Mouse (Mus musculus): ENCODE data around the gene Amph. TPM values are rescaled to one million over a fixed set of nuclear protein-coding genes. Genes with fewer than 3 reads are reported as not detected.
"Not testable (repeated sequence)": the region's sequence is repeated elsewhere in the genome, so short reads cannot be mapped to it uniquely, and the experiment has no call there.

The Amph gene
- polyA plus RNA-seq, 1 experiment from 2014 or later, result 0.50 TPM

DNA sequence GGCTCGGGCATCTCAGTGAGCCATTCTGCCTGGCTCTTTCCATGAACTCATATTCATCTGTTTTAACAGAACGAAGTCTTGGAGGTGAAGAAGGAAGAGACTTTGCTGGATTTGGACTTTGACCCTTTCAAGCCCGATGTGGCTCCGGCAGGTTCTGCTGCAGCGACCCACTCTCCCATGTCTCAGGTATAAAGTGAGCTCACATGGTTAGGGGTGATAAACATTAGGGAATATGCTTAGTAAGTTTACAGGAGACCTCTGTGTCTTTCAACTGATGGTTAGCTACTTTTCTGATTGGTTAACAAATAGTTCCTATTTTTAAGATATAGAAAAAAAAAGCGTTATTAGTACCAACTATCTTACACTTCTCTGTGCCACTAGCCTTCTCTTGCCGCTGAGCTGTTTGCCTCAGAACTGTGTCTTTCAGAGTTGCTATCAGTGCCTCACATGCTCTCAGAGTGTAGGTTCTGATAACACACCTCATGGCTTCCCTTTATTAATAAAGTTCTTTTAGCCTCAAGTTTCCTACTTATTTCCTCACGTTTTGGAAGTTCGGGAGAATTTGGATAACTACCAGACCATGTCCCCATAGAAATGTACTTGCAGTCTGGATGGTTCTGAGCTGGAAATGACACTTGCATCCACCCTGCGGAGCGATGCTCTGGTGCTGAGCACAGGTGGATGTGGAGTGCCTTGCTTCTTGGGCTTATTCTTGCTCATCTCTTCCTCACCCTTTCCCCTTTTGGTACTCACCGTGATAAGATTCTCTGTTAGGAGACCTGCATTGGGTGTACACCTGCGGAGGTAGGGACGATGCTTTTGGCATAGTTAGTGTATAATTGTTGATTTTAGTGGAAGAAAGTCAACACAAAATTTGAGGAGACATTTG is 165.3 kb downstream of the Amph start:
- H3K36me3 ChIP-seq (ENCODE audit: control insufficient read depth, insufficient read depth), result no peaks in the 10 kb centered on the region
- H3K4me3 ChIP-seq (ENCODE audit: low read length), result no peak overlapping the region
- no peaks in the 10 kb centered on the region for H3K27me3 ChIP-seq (ENCODE audit: control insufficient read depth, insufficient read depth, low read length)
- no peak overlapping the region for H3K4me2 ChIP-seq (ENCODE audit: low read depth, low read length)
- H3K4me1 ChIP-seq (ENCODE audit: control insufficient read depth, insufficient read depth, low read length), result no peaks in the 10 kb centered on the region
- 85% methylated on average over 14 of the region's 14 CpGs for WGBS
- ATAC-seq (replicated peaks; ENCODE audit: extremely low read depth, insufficient read depth, low FRiP score), result no peak
- no peak overlapping the region for H3K9ac ChIP-seq (ENCODE audit: low read length)
- no peaks in the 10 kb centered on the region for H3K9me3 ChIP-seq (replicated peaks; ENCODE audit: control insufficient read depth, low read length)
- no peak overlapping the region for H3K27ac ChIP-seq (ENCODE audit: low read length)

DNA sequence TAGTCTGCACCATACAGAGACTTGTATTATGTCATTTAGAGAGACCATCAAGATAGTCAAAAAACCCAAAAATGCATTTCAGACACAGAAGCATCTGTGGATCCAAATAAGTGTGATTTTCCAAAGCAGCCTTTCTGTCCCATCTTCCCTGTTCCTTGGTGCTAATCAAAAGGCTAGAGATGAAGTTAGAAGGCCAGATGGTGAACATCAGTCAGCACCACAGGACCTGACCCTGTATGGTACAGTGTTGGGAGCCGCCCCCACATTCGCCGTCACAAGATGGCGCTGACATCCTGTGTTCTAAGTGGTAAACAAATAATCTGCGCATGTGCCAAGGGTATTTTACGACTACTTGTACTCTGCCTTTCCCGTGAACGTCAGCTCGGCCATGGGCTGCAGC is 166.8 kb downstream of the Amph start:
- ATAC-seq (replicated peaks; ENCODE audit: extremely low read depth, insufficient read depth, low FRiP score); H3K9me3 ChIP-seq (replicated peaks; ENCODE audit: control insufficient read depth, low read length); H3K27me3 ChIP-seq (ENCODE audit: control insufficient read depth, insufficient read depth, low read length); H3K4me1 ChIP-seq (ENCODE audit: control insufficient read depth, insufficient read depth, low read length); H3K36me3 ChIP-seq (ENCODE audit: control insufficient read depth, insufficient read depth); H3K27ac ChIP-seq (ENCODE audit: low read length); H3K4me2 ChIP-seq (ENCODE audit: low read depth, low read length); H3K9ac ChIP-seq (ENCODE audit: low read length); H3K4me3 ChIP-seq (ENCODE audit: low read length): not testable (repeated sequence)
- WGBS, result 85% methylated on average over 4 of the region's 9 CpGs

DNA sequence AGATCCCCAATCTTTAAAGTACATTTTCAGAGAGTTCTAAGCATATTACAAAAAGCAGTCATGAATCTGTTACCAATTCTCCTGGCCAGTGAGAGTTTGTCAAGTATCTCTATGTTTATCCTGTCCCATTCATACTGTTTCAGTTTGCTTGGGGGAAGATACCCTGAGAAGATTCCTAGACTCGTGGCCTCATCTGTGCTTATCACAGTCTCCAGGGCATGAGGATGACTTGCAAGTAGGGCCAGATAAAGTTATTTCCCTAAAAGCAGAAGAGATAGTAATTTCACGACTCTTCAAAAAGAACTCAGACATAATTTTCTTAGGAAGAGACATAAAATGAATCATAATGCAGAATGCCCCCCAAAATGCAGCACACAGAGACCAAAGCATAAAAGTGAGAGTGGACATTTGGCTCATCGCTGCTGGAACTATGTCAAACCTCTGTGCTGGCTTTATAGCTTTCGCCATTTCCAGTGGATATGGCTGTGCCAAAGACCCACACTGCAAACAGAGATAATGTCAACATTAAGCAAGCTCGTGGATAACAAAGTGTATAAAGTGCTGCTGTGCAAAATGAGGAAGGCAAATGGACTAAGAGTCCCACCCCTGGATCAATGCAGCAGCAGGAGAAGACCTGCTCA is 179.0 kb downstream of the Amph start:
- Histone ChIP-seq H3K9ac (ENCODE audit: low read length) (no peak overlapping the region), H3K4me2 (ENCODE audit: low read depth, low read length) (no peak overlapping the region), H3K4me1 (ENCODE audit: control insufficient read depth, insufficient read depth, low read length) (no peaks in the 10 kb centered on the region), H3K9me3 (replicated peaks; ENCODE audit: control insufficient read depth, low read length) (no peaks in the 10 kb centered on the region), H3K27me3 (ENCODE audit: control insufficient read depth, insufficient read depth, low read length) (no peaks in the 10 kb centered on the region), H3K4me3 (ENCODE audit: low read length) (no peak overlapping the region), H3K27ac (ENCODE audit: low read length) (no peak overlapping the region), H3K36me3 (ENCODE audit: control insufficient read depth, insufficient read depth) (no peaks in the 10 kb centered on the region)
- no peak for ATAC-seq (replicated peaks; ENCODE audit: extremely low read depth, insufficient read depth, low FRiP score)
- WGBS, result 52% methylated on average over 5 of the region's 5 CpGs

DNA sequence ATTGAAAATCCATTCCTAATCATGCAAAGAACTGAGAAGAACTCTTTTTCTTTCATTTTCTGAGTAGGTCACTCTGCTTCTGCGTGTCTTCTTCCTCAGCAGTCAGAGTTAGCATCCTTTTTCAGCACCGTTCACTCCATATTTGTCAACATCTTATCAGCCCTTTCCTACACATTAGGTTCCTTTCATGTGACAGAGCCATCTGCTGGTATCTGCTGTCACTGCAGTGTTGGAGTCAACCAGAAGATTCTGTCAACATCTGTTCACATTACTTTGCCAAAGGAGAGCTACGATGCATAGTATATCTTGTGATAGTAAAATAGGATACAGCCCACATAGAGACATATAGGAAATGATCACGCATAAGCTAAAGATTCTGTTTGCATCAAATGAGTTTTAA is 185.8 kb downstream of the Amph start:
- H3K4me2 ChIP-seq (ENCODE audit: low read depth, low read length), result no peak overlapping the region
- WGBS, result 31% methylated on average over 4 of the region's 4 CpGs
- no peak overlapping the region for H3K9ac ChIP-seq (ENCODE audit: low read length)
- H3K27me3 ChIP-seq (ENCODE audit: control insufficient read depth, insufficient read depth, low read length), result no peaks in the 10 kb centered on the region
- no peak for ATAC-seq (replicated peaks; ENCODE audit: extremely low read depth, insufficient read depth, low FRiP score)
- H3K4me3 ChIP-seq (ENCODE audit: low read length), result no peak overlapping the region
- no peaks in the 10 kb centered on the region for H3K9me3 ChIP-seq (replicated peaks; ENCODE audit: control insufficient read depth, low read length)
- H3K4me1 ChIP-seq (ENCODE audit: control insufficient read depth, insufficient read depth, low read length), result no peaks in the 10 kb centered on the region
- no peaks in the 10 kb centered on the region for H3K36me3 ChIP-seq (ENCODE audit: control insufficient read depth, insufficient read depth)
- H3K27ac ChIP-seq (ENCODE audit: low read length), result no peak overlapping the region

DNA sequence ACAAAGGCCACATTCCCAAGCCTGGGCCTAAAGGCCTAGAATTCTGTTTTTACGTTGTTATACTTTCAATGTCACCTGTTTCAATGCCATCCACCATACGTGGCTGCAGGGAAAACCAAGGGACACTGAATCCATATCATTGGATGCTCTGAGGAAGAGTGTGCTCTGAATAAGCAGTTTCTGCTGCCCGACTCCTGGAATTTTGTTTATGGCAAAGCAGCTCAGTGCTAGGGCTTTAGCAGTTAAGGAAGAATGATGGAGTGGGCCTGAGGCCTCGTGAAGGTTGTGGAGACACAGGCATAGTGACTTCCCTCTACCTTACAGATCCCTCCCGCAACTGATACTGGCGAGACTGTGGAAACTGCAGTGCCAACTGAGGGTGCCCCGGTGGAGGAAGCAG is 189.2 kb downstream of the Amph start:
- 65% methylated on average over 7 of the region's 7 CpGs for WGBS
- no peak overlapping the region for H3K4me2 ChIP-seq (ENCODE audit: low read depth, low read length)
- H3K9ac ChIP-seq (ENCODE audit: low read length), result no peak overlapping the region
- H3K4me3 ChIP-seq (ENCODE audit: low read length), result no peak overlapping the region
- H3K27ac ChIP-seq (ENCODE audit: low read length), result no peak overlapping the region
- no peaks in the 10 kb centered on the region for H3K27me3 ChIP-seq (ENCODE audit: control insufficient read depth, insufficient read depth, low read length)
- ATAC-seq (replicated peaks; ENCODE audit: extremely low read depth, insufficient read depth, low FRiP score), result no peak
- H3K4me1 ChIP-seq (ENCODE audit: control insufficient read depth, insufficient read depth, low read length), result peaks cover 3% of the 10 kb centered on the region; the same call in 1 of the 2 replicates
- H3K9me3 ChIP-seq (replicated peaks; ENCODE audit: control insufficient read depth, low read length), result no peaks in the 10 kb centered on the region
- H3K36me3 ChIP-seq (ENCODE audit: control insufficient read depth, insufficient read depth), result no peaks in the 10 kb centered on the region

DNA sequence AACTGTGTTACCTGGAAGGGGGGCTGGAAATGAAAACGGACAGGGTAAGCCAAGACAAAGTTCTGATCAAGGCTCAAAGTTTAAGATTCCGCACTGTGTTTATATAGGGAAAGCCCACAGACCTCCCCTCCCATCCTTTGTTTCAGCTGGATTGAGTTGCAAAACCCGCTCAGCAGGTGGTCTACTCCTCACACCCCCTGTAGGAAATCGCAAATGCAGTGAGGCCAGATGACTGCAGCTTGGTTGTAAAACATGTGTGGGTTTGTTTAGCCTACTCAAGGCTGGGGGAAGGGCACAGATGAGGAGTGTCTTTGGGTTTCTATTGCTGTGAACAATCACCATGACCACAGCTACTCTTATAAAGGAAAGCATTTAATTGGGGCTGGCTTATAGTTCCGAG is 189.9 kb downstream of the Amph start:
- Histone ChIP-seq H3K27ac (ENCODE audit: low read length) (no peak overlapping the region), H3K27me3 (ENCODE audit: control insufficient read depth, insufficient read depth, low read length) (no peaks in the 10 kb centered on the region), H3K4me2 (ENCODE audit: low read depth, low read length) (no peak overlapping the region), H3K36me3 (ENCODE audit: control insufficient read depth, insufficient read depth) (no peaks in the 10 kb centered on the region), H3K9me3 (replicated peaks; ENCODE audit: control insufficient read depth, low read length) (no peaks in the 10 kb centered on the region), H3K9ac (ENCODE audit: low read length) (no peak overlapping the region), H3K4me3 (ENCODE audit: low read length) (no peak overlapping the region), H3K4me1 (ENCODE audit: control insufficient read depth, insufficient read depth, low read length) (peaks cover 3% of the 10 kb centered on the region; the same call in 1 of the 2 replicates)
- no peak for ATAC-seq (replicated peaks; ENCODE audit: extremely low read depth, insufficient read depth, low FRiP score)
- 53% methylated on average over 5 of the region's 5 CpGs for WGBS

DNA sequence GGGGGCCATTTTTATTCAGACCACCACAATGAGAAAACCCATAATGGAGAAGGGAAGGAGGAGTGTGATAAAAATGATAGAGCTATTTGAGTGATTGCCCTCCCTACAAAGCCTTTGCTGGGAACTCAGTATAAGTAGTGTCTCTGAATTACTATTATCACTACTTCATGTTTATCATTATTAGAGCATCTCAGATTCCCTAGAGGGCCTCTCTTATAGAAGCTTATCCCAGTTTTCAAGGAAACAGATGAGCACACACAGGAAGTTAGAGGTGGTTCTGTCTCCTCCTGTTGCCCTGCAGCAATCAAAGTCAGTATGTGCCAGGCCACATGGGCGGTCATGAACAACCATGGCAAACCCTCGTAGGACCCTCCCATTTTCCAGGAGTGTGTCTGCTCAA is 190.5 kb downstream of the Amph start:
- WGBS, result 84% methylated on average over 2 of the region's 2 CpGs
- no peak overlapping the region for H3K27ac ChIP-seq (ENCODE audit: low read length)
- H3K4me3 ChIP-seq (ENCODE audit: low read length), result no peak overlapping the region
- H3K27me3 ChIP-seq (ENCODE audit: control insufficient read depth, insufficient read depth, low read length), result no peaks in the 10 kb centered on the region
- H3K4me2 ChIP-seq (ENCODE audit: low read depth, low read length), result no peak overlapping the region
- no peaks in the 10 kb centered on the region for H3K9me3 ChIP-seq (replicated peaks; ENCODE audit: control insufficient read depth, low read length)
- no peak for ATAC-seq (replicated peaks; ENCODE audit: extremely low read depth, insufficient read depth, low FRiP score)
- H3K9ac ChIP-seq (ENCODE audit: low read length), result no peak overlapping the region
- peaks cover 3% of the 10 kb centered on the region; the same call in 1 of the 2 replicates for H3K4me1 ChIP-seq (ENCODE audit: control insufficient read depth, insufficient read depth, low read length)
- no peaks in the 10 kb centered on the region for H3K36me3 ChIP-seq (ENCODE audit: control insufficient read depth, insufficient read depth)

DNA sequence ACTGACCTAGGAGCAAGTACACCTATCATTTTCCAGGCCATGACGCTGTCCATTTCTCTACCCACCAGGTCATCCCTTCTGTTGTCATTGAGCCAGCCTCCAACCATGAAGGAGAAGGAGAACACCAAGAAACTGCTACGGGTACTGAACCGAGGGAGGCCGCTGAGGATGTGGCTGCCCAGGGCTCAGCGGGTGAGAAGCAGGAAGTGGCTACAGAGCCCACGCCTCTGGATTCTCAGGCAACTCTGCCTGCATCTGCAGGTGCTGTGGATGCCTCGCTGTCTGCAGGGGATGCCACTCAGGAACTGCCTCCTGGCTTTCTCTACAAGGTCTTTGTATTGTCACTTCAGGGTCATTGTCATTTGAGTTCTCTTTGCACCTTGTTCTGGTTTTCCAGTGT is 191.1 kb downstream of the Amph start:
- Histone ChIP-seq H3K4me1 (ENCODE audit: control insufficient read depth, insufficient read depth, low read length) (peaks cover 3% of the 10 kb centered on the region; the same call in 1 of the 2 replicates), H3K27me3 (ENCODE audit: control insufficient read depth, insufficient read depth, low read length) (no peaks in the 10 kb centered on the region), H3K27ac (ENCODE audit: low read length) (no peak overlapping the region; the same call in 1 of the 2 replicates), H3K4me3 (ENCODE audit: low read length) (no peak overlapping the region), H3K9me3 (replicated peaks; ENCODE audit: control insufficient read depth, low read length) (no peaks in the 10 kb centered on the region), H3K4me2 (ENCODE audit: low read depth, low read length) (no peak overlapping the region), H3K36me3 (ENCODE audit: control insufficient read depth, insufficient read depth) (no peaks in the 10 kb centered on the region), H3K9ac (ENCODE audit: low read length) (no peak overlapping the region)
- 77% methylated on average over 7 of the region's 7 CpGs for whole genome bisulfite sequencing
- ATAC-seq (replicated peaks; ENCODE audit: extremely low read depth, insufficient read depth, low FRiP score), result no peak

DNA sequence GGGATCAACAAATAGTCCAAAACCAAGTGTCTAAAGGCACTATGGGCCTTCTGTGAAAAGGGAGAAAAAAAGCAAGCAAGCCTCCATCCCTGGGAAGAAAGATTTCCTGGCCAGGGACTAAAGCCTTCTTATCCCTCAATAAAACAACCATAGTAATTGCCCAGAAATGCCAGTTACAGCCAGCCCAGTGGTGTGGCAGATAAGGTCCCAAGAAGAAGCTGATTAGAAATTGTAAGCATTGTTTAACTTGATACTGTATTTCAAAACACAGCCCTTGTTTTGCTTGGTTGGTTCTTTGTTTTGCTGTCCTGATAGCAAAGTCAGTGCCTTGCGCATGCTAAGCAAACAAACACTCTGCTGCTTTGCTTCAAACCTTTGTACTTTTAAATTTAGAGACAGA is 191.8 kb downstream of the Amph start:
- ATAC-seq (replicated peaks; ENCODE audit: extremely low read depth, insufficient read depth, low FRiP score), result no peak
- WGBS, result 70% methylated on average over 1 of the region's 1 CpGs
- Histone ChIP-seq H3K27ac (ENCODE audit: low read length) (no peak overlapping the region), H3K27me3 (ENCODE audit: control insufficient read depth, insufficient read depth, low read length) (no peaks in the 10 kb centered on the region), H3K36me3 (ENCODE audit: control insufficient read depth, insufficient read depth) (no peaks in the 10 kb centered on the region), H3K4me1 (ENCODE audit: control insufficient read depth, insufficient read depth, low read length) (peaks cover 3% of the 10 kb centered on the region; the same call in 1 of the 2 replicates), H3K9me3 (replicated peaks; ENCODE audit: control insufficient read depth, low read length) (no peaks in the 10 kb centered on the region), H3K4me2 (ENCODE audit: low read depth, low read length) (no peak overlapping the region), H3K4me3 (ENCODE audit: low read length) (no peak overlapping the region), H3K9ac (ENCODE audit: low read length) (no peak overlapping the region)
